Mouse (Mus musculus): ENCODE measurements around the gene Hoxa9.

The Hoxa9 gene

DNA sequence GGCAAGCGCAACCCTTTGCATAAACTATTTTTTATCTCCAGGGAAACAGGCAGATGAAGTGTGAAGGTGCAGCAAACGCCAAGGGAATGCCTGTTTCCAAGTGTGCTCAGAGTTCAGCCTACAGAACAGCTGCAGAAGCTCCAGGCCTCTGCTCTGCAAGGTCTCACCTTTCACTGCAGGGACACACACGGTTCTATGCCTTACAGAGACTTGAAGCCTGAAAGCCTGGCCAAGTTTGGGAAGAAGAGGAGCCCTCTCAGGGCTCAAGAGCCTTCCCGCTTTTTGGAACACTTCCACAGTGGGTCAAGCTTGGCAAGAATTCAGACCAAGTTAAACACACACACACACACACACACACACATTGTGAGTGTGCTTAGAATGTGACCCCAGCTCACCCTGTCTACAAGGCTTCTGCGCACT, 41.7 kb downstream of the Hoxa9 start:
- intact Hi-C loops (cut with DNase I) = no loop called here

DNA sequence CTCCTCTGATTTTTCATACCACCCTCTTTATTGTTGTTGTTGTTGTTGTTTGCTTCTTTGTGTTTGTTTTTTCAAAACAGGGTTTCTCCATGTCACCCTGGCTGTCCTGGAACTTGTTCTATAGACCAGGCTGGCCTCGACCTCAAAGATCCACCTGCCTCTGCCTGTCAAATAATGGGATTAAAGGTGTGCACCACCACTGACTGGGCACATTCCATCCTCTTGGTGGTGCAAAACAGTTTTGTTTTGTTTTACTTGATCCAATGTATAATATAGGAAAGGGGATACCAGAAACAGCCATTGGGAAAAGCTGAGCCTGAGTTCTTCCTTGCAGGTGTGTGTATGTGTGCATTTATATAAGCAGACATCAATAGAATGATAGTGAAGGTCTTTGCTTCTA, 44.4 kb downstream of the Hoxa9 start:
- intact Hi-C loops (cut with DNase I) = no loop called here

DNA sequence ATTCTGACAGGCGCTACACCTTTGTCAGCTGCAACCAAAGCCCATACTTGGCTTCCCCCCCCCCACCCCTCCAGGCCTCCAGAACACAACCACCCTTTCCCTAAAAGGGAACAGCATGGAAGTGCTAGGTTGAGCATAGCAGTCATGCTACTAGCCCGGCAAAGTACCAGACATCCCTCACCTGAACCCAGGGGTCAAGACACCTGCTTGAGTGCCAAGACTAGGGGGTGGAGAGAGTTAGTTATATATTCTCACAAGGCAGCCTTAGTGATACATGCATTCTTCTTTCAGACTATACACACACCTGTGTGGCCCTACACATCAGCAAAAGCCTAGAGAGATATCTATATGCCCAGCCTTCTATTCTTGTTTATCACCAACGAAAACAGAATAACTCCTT, 45.1 kb downstream of the Hoxa9 start:
- intact Hi-C loops (cut with DNase I) = no loop called here

DNA sequence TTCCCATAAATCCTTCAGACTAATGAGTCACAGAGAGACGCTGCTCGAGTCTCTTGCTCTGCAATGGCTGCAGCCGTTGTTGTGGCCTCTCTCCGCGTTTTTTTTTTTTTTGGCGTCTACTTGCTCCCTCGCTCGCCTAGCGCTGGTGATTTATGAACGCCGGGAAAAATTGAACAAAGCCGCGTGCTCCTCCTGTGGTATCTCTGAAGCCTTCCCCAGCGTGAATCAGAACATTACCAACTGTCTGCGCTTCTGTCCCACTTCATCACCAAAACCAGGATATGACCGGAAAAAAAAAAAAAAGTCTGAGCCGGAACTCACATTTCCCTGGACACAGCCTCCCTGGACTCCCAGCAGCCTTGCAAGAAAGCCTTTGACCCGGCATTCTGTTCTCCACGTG, 45.7 kb downstream of the Hoxa9 start:
- intact Hi-C loops (cut with DNase I) = no loop called here

DNA sequence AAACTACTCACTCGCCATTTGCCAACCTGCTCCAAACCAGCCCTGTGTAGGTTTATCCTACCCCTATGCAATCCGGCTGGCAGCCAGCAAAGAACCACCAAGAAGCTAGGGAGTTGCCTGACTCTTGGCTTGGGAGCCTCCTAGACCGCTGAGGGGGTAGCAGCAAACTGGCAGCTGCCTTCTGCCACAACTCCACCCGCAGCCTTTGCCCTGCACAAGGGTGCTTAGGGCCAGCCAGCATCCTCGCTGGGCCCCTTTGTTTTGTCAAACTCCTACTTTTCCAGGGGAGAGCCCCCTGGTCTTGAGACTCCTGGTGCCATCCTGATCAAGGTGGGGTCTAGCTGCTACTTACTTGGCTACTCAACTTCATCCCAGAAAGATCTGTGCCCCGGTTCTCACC, 46.2 kb downstream of the Hoxa9 start:
- intact Hi-C loops (cut with DNase I) = no loop called here

DNA sequence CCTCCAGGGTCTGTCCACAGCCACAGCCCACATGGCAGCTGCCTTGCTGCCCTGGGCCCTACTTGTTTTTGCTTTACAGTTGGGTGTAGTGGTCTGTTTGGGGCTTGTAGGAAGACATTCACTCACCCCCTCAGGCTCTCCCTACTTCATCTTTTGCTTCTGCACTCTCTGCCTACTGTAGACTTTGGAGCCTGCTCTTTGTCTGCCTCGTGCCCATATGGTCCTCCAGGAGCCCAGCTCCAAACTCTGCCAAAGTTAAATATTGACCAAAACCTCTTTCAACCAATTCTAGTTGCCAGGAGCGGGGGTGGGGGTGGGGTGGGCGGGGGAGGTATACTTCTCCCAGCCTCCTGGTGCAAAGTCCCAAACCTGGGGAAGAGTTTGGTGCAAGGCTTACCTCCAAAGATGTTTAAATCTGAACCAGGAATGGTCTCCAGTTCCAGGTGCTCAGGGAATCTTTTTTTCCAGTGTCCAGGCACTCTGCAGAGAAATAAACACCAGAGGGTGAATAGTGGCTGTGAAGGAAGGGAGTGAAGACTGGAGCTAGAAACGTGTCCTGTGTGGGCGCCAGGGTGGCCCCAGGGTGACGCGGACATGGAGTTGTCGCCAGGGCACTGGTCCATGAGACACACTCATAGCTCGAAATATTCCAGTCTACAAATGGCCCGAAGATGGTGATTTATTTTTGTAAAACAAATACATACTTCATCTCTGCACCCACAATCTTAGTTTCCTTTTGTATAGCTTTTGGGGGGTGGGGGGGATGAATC, 47.4 kb downstream of the Hoxa9 start:
- intact Hi-C loops (cut with DNase I) = no loop called here

DNA sequence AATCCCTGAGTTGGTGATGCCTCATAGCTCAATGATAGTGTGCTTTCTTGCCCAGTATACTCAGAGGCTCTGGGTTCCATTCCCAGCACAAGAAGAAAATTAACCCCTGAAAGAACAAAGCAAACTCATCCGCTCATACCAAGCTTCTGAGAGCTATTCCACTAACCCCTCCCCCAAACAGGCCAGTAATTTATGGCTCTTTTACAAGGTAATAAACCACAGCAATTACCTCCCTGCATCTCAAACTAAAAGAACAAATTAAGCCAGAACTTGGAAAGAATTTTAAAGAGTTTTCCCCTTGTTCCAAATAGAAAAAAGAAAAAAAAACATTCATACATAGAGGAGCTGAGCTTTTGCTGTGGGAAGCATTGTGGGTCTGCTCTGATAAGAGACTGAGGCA, 48.1 kb downstream of the Hoxa9 start:
- intact Hi-C loops (cut with DNase I) = no loop called here

DNA sequence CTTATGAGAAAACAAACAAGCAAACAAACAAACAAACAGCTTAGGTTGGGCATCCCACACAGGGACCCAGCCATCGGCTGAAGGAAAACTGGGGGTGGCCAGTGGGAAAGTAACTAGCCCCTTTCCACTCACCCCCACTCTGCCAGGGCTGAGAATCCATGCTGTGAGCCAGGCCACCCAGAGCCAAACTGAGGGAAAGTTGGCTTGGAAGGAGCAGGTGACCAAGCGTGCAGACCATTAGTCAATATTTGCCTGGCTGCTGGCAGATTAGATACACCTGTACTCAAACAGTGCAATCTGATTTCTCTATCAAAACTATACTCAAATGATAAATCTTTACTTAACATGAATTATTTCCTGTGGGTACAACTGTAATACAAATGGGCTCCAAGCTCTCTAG, 48.9 kb downstream of the Hoxa9 start:
- intact Hi-C loops (cut with DNase I) = no loop called here

DNA sequence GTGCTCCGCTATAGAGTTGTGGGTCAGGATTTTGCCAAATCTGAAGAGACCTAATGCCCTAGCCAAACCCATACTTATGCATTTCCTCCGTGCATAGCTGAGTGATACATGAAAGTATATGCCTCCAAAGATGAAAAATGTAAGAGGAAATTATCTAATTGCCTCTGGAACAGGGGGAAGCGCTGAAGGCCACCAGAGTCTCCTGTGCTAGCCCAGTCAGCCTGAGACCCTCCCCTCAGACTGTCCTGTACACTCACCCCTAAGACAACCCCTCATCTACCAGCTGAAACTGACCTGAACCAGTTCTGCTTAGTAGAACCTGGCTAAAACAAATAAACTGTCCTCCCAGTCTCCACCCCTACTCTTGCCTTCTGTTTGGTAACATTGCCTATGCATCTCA, 50.2 kb downstream of the Hoxa9 start:
- intact Hi-C loops (cut with DNase I) = no loop called here

DNA sequence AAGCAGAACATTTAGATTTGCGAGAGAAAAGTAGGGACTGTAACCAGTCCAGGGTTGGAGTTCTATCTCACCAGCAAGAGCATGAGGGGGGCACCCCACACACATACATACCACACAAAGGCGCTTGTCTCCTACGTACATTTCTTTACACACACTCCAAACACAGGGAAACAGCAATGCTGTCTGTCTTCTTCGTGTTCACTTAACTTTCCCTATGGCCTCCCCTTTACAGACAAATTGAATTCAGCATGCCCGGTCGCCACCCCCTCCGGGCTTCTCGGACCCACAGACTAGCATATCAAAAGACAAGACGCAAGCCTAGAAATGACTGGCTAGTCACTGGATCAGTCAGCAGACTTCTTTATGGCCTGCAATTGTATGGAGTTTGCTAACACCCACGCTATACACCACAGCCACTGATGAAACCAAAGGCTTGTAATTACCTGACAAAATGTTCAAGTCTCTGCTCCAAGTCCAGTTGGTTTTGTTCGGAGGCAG, 50.6 kb downstream of the Hoxa9 start:
- intact Hi-C loops (cut with DNase I) = no loop called here

DNA sequence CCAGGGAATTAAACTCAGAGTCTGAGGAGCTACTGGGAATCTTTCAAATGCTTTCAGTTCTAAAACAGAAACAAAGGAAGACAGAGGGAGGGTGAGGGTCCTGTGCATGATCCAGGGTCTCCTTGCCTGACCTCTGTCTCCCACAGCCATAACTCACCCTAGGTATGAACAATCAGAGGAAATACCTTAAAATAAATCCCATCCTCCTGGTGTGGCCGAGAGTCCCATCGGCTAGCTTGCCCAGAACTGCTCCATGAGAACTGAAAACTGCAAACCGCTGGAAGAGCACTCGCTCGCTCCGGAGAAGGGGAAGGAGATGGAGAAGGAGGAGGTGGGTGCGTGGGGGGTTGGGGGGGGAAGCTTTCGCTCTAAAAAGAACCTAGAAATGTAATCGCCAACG, 51.2 kb downstream of the Hoxa9 start:
- intact Hi-C loops (cut with DNase I) = no loop called here

DNA sequence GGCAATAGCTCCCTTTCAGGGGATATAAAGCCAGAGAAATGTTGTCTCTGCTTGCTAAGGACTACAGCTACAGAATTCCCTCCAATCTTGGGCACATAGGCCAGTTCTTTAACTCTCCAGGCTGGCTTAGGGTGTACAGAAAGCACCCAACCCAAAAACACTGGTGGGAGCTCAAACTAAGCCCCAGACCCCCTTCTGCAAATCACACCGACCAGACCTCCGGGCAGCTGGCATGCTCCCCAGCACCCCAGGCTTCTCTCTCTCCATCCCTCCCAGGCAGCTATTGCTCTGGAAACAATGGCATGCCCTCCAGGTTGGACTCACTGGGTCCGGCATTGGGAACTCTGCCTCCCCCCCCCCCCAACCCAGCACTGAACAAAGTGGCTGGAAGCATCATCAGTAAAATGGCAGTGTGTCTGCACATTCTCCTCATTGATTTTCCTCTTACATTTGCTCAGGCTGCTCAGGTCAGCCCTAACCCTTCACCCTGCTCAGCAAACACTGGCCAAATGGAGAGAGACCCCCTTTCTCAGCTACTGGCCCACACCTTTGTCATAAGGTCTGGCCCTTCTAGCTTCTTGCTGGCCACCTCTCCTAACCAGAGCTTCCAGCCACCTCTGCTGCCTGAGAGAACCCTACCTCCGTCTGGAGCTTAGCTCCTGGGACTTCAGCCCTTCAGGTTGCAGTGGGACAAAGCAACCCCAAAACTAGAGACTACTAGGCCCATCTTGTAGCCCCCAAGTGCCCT, 51.8 kb downstream of the Hoxa9 start:
- intact Hi-C loops (cut with DNase I) = no loop called here

DNA sequence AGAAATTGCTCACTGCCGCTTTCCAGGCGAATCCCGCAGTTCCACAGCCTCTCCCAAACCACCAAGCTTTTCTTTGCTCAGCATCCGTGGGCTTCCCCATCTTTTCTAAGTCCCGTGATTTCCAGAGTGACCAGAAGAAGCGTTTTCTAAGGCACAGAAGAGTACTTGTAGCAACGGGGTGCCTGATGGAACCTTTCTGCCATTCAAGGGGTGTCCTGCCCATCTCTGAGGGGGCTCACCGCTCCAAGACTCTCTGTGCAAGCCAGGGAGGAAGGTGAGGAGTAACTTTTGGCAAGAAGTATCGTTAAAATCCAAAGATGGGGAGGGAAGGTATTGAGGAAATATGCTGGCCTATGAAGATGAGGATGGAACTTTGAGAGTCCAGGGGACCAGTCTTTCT, 53.1 kb downstream of the Hoxa9 start:
- intact Hi-C loops (cut with DNase I) = no loop called here

DNA sequence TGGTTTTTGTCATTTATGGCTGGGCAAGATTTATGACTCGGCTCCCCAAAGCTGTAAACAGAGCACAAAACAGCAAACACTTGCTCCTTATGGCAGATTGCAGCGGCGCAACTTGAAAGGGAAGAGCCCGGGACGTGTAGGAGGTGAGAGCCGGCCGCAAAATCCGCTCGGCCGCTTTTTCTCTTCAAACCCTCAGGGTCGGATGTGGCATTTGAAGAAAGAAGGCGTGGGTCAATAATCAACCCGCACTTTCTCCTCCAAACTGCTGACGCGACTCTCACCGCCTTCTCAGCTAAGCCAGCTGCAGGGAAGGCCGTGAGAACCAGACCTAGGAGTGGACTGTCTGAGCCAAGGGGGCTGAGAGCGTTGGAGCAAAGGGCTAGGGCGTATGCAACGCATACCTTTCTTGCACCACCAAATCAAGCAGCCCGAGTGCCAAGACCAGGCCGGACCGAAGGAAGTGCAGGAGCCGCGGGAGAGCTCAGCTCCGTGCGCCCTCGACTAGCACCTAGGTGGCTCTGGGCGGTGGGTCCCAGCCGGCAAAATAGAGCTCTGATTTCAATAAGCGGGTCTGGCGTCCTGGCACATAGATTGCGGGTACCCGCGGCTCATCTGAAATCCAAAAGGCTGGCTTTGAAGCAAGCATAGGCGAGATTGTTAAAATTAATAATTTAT, 53.7 kb downstream of the Hoxa9 start, which contains the start of gene 5730596B20Rik:
5730596B20Rik (plus strand) TSS at position 438 of the 675 bp plus-strand sequence.
- intact Hi-C loops (cut with DNase I) = no loop called here

DNA sequence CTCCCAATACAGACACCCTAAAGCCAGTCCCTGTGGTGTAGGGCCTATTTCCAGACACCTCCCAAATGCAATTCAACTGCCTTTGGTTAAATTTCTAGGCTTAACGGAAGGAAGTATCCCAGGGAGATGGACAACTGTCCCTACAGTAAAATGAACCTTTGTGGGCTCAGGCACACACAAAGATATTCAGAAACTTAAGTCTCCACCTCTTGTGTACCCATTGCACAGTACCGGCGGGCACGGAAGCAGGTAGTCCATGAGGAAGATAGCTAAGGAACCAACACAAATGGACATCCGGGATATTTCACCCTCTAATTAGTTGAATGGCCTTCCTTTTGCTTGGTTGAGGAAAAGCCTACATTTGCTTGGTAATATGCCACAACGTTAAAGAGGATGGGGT, 54.5 kb downstream of the Hoxa9 start:
- intact Hi-C loops (cut with DNase I) = no loop called here

DNA sequence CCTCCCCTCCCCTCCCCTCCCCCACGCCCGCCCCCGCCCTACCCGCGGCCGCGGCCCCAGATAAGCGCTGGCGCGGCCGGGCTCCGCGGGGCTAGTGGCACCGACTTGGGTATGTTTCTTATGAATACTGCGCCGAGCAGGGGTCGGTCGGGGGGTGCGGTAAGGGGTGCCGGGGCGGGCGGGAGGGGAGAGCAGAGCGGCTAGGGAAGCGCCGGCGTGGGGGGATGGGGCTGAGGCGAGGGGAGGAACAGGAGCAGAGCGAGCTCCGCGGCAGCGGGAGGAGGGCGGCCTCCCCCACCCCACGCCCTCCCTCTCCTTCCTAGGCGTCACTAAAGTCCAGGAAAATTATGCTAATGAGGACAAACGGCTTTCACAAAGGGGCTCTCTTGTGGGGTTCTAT, 55.0 kb downstream of the Hoxa9 start:
- intact Hi-C loops (cut with DNase I) = loop anchor here (2.0 kb wide), 1 partner anchor 15 kb away; the partner anchor contains the start of gene Hoxa4

DNA sequence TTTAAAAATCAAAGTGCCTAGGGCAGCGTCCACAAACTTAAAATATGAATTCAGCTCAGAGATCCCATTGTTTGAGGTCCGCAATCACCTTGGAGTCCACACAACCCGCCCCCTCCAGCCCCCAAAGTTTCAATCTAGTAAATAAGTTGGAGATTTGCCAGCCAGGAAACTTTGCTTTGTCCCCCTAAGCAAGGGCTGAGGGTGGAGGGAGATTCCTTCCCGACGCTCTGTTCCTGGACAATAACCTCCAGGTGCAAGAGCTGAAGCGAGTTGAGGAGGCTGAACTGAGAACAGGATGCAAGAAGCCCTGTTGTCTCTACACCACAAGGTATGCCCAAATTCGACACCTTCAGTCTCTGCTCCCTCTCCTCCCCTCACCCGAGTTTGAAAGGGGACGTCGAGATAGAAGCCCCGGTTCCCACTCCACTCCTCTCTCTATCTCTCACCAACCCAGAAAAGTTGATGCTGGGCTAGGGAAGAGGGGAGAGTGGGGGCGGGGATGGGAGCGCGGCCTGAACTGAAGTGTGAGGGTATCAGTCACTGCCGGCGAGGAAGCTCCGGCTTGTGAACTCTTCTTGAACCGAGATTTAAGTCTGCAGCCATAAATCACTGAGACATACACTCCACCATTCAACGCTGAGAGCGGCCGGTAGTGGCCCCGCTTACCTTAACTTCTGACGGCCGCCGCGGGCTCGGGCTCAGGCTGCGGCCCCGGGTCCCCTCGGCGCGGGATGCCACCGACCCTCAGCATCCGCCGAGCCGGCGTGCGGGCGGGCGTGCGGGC, 55.7 kb downstream of the Hoxa9 start:
- intact Hi-C loops (cut with DNase I) = loop anchor here (2.0 kb wide), 1 partner anchor 16 kb away; the partner anchor contains the start of gene Hoxa4

DNA sequence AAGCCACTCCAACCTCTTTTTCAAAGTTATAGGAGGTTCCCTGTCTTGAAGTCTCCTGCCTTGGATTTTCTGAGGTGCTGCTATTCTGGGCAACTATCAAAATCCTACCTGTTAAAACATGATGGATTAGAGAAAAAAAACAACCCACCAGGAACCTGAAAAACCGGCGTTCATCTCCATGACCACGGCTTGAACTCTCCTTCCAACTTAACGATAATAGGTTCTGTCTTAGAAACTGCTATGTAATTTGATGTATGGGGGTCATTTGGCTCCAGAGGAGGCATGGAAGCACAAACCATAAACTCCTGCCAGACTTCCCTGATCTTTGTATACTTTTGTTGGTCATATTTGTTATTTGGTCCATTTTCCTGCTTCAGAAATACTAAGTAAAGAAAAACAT, 57.2 kb downstream of the Hoxa9 start:
- intact Hi-C loops (cut with DNase I) = loop anchor here (2.0 kb wide), 1 partner anchor 17 kb away; the partner anchor contains the start of gene Hoxa4
